Mouse (Mus musculus) regulatory T cell (primary cell): ENCODE data around the gene Isg20.

Source experiments
- in situ Hi-C: fragments of 300-600 bp; cut with MboI, MseI; formaldehyde crosslinking; loops from one replicate; pipeline ENCODE4 v1.15.1; 2025; ENCODE audit warnings: high pct_unique_total_duplicates

Gene Isg20

GRCm38 (mm10) chr7:78912974-78913474 is at the start of gene Isg20:
Isg20 (plus strand) TSS chr7:78913424.
- in situ Hi-C loops = no loop called here

GRCm38 (mm10) chr7:78863796-78864445 is 49.3 kb upstream of the Isg20 start:
- in situ Hi-C loops = no loop called here

- in situ Hi-C loops = no loop called here
Measured at GRCm38 (mm10) chr7:78864446-78864802, 48.8 kb upstream of the Isg20 start.

GRCm38 (mm10) chr7:78865212-78865949 is 47.8 kb upstream of the Isg20 start:
- in situ Hi-C loops = no loop called here

- in situ Hi-C loops = no loop called here
Measured at GRCm38 (mm10) chr7:78868731-78869130, 44.5 kb upstream of the Isg20 start.

- in situ Hi-C loops = no loop called here
Measured at GRCm38 (mm10) chr7:78872366-78872765, 40.9 kb upstream of the Isg20 start.

- in situ Hi-C loops = no loop called here
Measured at GRCm38 (mm10) chr7:78872831-78873230, 40.4 kb upstream of the Isg20 start.

- in situ Hi-C loops = no loop called here
Measured at GRCm38 (mm10) chr7:78881607-78882468, 31.4 kb upstream of the Isg20 start.

GRCm38 (mm10) chr7:78882469-78882837 is 30.8 kb upstream of the Isg20 start:
- in situ Hi-C loops = no loop called here

- in situ Hi-C loops = no loop called here
Measured at GRCm38 (mm10) chr7:78883016-78883725, 30.1 kb upstream of the Isg20 start.

GRCm38 (mm10) chr7:78883726-78884060 is 29.5 kb upstream of the Isg20 start:
- in situ Hi-C loops = no loop called here

GRCm38 (mm10) chr7:78884139-78884538 is 29.1 kb upstream of the Isg20 start:
- in situ Hi-C loops = no loop called here

GRCm38 (mm10) chr7:78885404-78885803 is 27.8 kb upstream of the Isg20 start:
- in situ Hi-C loops = no loop called here

- in situ Hi-C loops = no loop called here
Measured at GRCm38 (mm10) chr7:78886496-78886895, 26.7 kb upstream of the Isg20 start.

- in situ Hi-C loops = no loop called here
Measured at GRCm38 (mm10) chr7:78887431-78887842, 25.8 kb upstream of the Isg20 start.

- in situ Hi-C loops = loop anchor here (5.0 kb wide), 2 partner anchors 38 to 98 kb away; no protein-coding TSS in a partner anchor
Measured at GRCm38 (mm10) chr7:78890641-78891040, 22.6 kb upstream of the Isg20 start.

- in situ Hi-C loops = loop anchor here (5.0 kb wide), 2 partner anchors 42 to 102 kb away; no protein-coding TSS in a partner anchor
Measured at GRCm38 (mm10) chr7:78893917-78894316, 19.3 kb upstream of the Isg20 start.

- in situ Hi-C loops = no loop called here
Measured at GRCm38 (mm10) chr7:78895021-78895652, 18.1 kb upstream of the Isg20 start.

GRCm38 (mm10) chr7:78895653-78896333 is 17.4 kb upstream of the Isg20 start, which contains the start of gene Aen:
Aen (plus strand) TSS chr7:78895854.
- in situ Hi-C loops = no loop called here

GRCm38 (mm10) chr7:78897567-78897966 is 15.7 kb upstream of the Isg20 start:
- in situ Hi-C loops = no loop called here
